Mouse (Mus musculus) layer of hippocampus, adult 11-12 months (tissue): Measurements from ENCODE around the gene Pcsk2.

Experiments used
- DNase-seq: peaks from one replicate; pipeline ENCODE4 v3.0.0; 2022; ENCODE audit warnings: low spot score

Gene Pcsk2

GRCm38 (mm10) chr2:143644374-143644773, 98.4 kb downstream of the Pcsk2 start:
- DNase-seq: no peak

- no peak for DNase-seq
Observed at GRCm38 (mm10) chr2:143646001-143646400, 100.0 kb downstream of the Pcsk2 start.

- no peak for DNase-seq
Observed at GRCm38 (mm10) chr2:143654621-143655020, 108.7 kb downstream of the Pcsk2 start.

GRCm38 (mm10) chr2:143656968-143657367, 111.0 kb downstream of the Pcsk2 start:
- no peak for DNase-seq

GRCm38 (mm10) chr2:143666785-143667184, 120.8 kb downstream of the Pcsk2 start:
- no peak for DNase-seq

- DNase-seq: no peak
Observed at GRCm38 (mm10) chr2:143677869-143678268, 131.9 kb downstream of the Pcsk2 start.

GRCm38 (mm10) chr2:143679513-143679912, 133.6 kb downstream of the Pcsk2 start:
- no peak for DNase-seq

GRCm38 (mm10) chr2:143681873-143682555, 136.1 kb downstream of the Pcsk2 start:
- DNase-seq: no peak

- DNase-seq: no peak
Observed at GRCm38 (mm10) chr2:143683513-143683912, 137.6 kb downstream of the Pcsk2 start.

GRCm38 (mm10) chr2:143691244-143691643, 145.3 kb downstream of the Pcsk2 start:
- no peak for DNase-seq

- no peak for DNase-seq
Observed at GRCm38 (mm10) chr2:143696026-143696557, 150.1 kb downstream of the Pcsk2 start.

- DNase-seq: peak; percentile 34
Observed at GRCm38 (mm10) chr2:143696704-143697103, 150.7 kb downstream of the Pcsk2 start.

GRCm38 (mm10) chr2:143701141-143701540, 155.2 kb downstream of the Pcsk2 start:
- peak; percentile 38 for DNase-seq

- DNase-seq: no peak
Observed at GRCm38 (mm10) chr2:143702931-143703344, 157.0 kb downstream of the Pcsk2 start.

GRCm38 (mm10) chr2:143708205-143708604, 162.2 kb downstream of the Pcsk2 start:
- no peak for DNase-seq

GRCm38 (mm10) chr2:143709249-143709648, 163.3 kb downstream of the Pcsk2 start:
- DNase-seq: no peak

GRCm38 (mm10) chr2:143709979-143710378, 164.0 kb downstream of the Pcsk2 start:
- no peak for DNase-seq

- no peak for DNase-seq
Observed at GRCm38 (mm10) chr2:143711886-143712285, 165.9 kb downstream of the Pcsk2 start.

GRCm38 (mm10) chr2:143712901-143713300, 166.9 kb downstream of the Pcsk2 start:
- no peak for DNase-seq

GRCm38 (mm10) chr2:143713902-143714301, 167.9 kb downstream of the Pcsk2 start:
- no peak for DNase-seq

- DNase-seq: no peak
Observed at GRCm38 (mm10) chr2:143715110-143715509, 169.2 kb downstream of the Pcsk2 start.

- DNase-seq: no peak
Observed at GRCm38 (mm10) chr2:143723231-143723630, 177.3 kb downstream of the Pcsk2 start.

- DNase-seq: no peak
Observed at GRCm38 (mm10) chr2:143724101-143724500, 178.1 kb downstream of the Pcsk2 start.

GRCm38 (mm10) chr2:143724720-143725119, 178.8 kb downstream of the Pcsk2 start:
- no peak for DNase-seq
